Mouse (Mus musculus): ENCODE measurements at regions not wholly inside any gene's neighbourhood (a gene's known extent, or its start where the extent isn't known, plus 50 kb on each side); places are given as distances from the start of the nearest gene placed in this dataset.
A peak's percentile ranks its signal among the peaks of the same experiment; 100 is the strongest.

DNA sequence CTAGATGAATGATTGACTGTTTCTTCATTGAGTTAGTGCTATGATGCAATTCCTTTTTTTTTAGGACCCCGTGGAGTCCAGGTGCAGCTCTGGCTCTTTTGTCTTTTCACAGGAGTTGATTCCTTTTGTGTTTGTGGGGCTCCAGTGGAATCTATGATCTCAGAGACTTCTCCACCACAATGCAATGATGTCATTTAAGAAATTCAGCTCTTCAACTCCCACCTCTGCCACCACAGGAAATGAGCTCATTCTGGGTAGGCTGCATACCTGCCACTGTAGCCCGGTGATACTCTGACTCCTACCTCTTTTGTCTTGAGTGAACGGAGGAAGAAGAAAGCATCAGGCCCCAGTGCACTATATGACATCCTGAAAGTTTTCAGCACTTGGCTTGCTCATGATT lies 173.8 kb downstream of the Slc30a10 start:
- DNase-seq, result no peak

GRCm38 (mm10) chr1:185629976-185630375 lies 175.3 kb downstream of the Slc30a10 start:
- DNase-seq, result no peak

- peak; percentile 9 for DNase-seq
These were observed 184.0 kb downstream of the Slc30a10 start for GRCm38 (mm10) chr1:185638631-185639030.

GRCm38 (mm10) chr1:185639486-185639885 lies 184.8 kb downstream of the Slc30a10 start:
- no peak for DNase-seq

- no peak for DNase-seq
These were observed 189.4 kb downstream of the Slc30a10 start for GRCm38 (mm10) chr1:185644026-185644425.

DNA sequence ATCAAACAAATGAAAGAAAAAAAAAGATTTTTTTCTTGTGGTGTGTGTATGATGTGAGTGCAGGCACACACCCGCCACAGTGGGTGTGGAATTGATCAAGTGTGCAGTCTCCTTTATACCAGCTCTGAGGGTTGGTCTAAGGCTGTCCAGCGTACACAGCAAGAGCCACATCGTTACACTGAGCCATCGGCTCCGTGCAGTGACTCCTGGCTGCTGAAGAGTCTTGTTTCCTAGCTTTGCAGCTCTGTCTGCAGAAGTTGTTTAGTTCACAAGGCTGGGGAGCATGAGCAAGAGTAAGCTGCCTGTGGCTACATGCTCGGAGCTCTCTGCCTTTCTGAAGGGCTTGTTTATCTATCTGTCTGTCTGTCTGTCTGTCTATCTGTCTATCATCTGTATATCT lies 193.5 kb downstream of the Slc30a10 start:
- no peak for DNase-seq

GRCm38 (mm10) chr1:185648926-185649325 lies 194.3 kb downstream of the Slc30a10 start:
- DNase-seq, result no peak

GRCm38 (mm10) chr1:185650926-185651325 lies 196.3 kb downstream of the Slc30a10 start:
- DNase-seq, result no peak

- no peak for DNase-seq
These were observed 200.4 kb downstream of the Slc30a10 start for GRCm38 (mm10) chr1:185655021-185655420.

DNA sequence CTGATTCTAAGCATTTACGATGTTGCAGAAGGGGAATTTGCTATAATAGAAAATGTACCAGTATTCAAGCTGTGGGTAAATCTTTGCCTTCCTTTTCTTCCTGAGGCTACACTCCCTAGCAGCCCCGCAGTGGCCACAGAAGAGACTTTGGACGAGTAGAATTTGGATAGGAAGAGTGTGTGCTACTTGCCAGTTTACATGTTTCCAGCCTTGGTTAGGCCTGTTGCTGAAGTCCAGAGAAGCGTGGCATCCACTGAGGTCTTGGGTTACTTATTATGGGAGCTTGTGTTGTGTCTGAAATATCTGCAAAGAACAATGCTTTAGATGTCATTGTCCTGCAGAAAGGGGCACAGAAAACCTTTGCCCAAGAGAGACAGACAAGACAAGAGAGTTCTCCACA lies 200.8 kb downstream of the Slc30a10 start:
- no peak for DNase-seq

DNA sequence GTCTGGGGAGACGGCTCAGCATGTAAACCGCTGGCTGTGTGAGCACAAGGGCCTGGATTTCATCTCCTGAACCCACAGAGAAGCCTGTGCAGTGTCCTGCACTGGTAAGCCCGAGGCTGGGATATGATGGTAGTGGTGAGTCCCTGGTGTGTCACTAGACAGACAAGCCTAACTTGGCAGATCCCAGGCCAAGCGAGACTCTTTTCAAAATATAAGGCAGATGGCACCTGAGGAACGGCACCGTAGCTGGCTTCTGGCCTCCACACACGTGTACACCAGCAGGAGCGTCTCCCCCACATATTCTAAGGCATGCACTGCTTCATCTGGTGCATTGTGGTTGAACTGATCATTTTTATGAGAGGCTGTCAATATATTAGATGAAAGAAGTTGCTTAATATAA lies 202.6 kb downstream of the Slc30a10 start:
- no peak for DNase-seq

- no peak for DNase-seq
These were observed 204.8 kb downstream of the Slc30a10 start for GRCm38 (mm10) chr1:185659476-185659875.

DNA sequence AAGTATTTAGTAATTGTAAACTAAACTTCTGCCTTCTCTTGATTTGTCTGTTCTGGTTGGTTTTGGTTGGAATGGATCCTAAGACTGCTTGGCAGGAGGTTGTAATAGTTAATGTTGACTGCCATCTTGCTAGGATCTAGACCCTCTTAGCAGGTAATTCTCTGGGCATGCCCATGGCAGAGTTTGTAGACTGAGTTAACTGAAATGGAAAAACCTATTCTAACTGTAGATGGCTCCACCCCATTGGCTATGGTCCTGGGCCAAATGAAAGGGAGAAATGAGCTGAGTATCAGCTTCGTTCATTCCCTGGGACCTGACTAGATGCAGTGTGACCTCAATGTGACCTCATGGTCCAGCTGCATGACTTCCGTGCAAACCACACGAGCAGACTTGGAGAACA lies 207.7 kb downstream of the Slc30a10 start:
- no peak for DNase-seq

GRCm38 (mm10) chr1:185670029-185670741 lies 215.5 kb downstream of the Slc30a10 start:
- no peak for DNase-seq

- DNase-seq, result no peak
These were observed 218.3 kb downstream of the Slc30a10 start for GRCm38 (mm10) chr1:185672940-185673339.

- DNase-seq, result no peak
These were observed 221.2 kb downstream of the Slc30a10 start for GRCm38 (mm10) chr1:185675674-185676420.

DNA sequence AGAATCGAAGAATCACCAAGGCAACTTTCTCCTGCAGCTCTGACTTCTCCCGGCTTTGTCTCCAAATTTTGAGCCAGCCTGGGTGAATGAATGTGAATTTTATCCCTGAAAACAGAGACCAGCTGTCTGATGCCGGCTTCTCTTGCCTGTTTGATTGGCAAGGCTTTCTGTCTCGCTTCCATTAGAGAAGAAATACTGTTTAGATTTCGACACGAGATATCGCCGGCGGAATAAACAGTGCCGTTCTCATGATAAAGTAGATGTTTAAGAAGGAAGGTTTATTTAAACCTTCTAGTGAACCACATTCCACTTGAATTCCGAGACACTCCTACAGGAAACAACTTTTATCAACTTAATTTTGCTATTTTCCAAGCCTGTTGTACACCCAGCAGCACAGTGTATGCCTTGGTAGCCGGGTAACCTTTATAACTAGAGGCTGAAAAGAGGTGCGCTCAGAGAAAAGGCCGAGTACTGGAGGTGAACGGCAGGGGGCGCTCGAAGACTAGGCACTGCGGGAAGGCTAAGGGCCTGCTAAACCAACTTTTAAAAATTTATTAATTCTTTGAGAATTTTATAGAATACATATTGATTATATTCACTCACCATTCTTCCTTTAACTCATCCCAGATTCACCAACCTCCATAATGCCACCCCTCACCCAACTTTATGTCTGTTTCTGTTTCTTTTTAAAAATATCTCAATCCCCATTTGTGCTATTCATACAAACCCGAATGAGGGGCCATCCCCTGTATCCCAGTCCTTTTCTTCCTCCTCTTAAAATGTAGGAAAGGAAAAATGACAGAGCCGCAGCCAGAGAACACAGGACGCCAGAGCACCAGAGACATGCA lies 227.2 kb downstream of the Slc30a10 start:
- DNase-seq, result peak; percentile 95

DNA sequence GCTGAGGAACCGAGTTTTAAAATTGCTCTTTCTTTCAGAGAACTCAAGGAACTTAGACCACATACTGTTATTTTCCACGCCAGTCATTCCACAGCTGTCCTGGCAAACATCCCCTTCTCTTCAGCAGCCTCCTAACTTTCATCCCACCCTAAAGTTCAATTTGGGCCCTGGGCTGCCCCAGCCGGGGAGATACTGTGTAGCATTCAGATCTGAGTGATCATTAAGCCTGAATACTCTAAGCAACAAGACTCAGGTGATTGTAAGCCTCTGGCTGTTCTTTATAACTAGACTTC lies 227.8 kb downstream of the Slc30a10 start:
- no peak for DNase-seq

GRCm38 (mm10) chr1:185684638-185685037 lies 230.0 kb downstream of the Slc30a10 start:
- no peak for DNase-seq

DNA sequence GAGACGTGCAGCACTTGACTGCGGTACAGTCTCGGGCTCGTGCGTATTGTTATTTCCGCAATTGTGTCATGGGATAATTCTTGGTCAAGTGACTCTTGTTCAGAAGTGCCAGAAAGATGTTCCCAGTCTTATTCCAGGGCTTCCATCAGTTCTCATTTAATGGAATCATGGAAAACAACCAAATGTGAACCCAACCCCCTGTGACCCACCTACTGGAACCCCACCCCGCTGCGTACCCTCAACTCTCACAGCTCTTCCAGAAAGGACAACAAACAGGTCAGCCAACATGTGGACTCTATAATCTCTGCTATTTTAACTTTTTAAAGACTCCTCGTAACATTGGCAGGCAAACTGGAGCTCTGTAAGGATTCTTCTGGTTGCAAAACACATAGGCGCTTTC lies 233.9 kb downstream of the Slc30a10 start:
- no peak for DNase-seq

DNA sequence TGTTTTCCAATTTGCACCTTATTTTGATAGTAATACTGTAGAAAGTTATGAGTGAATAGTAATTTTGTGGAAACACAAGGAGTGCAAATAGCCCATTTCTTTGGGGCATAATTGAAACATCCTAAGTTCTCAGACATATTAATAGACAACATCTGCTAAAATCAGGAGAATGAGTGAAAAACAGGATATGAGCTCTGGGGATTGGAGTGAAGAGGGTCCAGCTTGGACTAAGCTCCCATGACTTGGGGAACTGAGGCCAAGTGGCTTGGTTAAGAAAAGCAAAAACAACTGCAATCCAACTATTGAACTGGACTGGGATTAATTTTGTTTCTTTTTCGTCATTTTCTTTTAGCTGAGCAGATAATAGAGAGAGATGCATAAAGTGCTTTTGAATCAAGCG lies 240.7 kb downstream of the Slc30a10 start:
- DNase-seq, result no peak

GRCm38 (mm10) chr1:185699758-185700157 lies 245.1 kb downstream of the Slc30a10 start:
- no peak for DNase-seq

GRCm38 (mm10) chr1:185726324-185726723 lies 271.7 kb downstream of the Slc30a10 start:
- no peak for DNase-seq

GRCm38 (mm10) chr1:185726811-185727210 lies 272.2 kb downstream of the Slc30a10 start:
- no peak for DNase-seq
